Mouse (Mus musculus): ENCODE measurements around the gene Reep6. TPM values are rescaled to one million over a fixed set of nuclear protein-coding genes. Genes with fewer than 3 reads are reported as not detected.

The Reep6 gene
- 9.0 and 10.3 TPM in 2 replicates for polyA plus RNA-seq (2012; rRNA removed)

DNA sequence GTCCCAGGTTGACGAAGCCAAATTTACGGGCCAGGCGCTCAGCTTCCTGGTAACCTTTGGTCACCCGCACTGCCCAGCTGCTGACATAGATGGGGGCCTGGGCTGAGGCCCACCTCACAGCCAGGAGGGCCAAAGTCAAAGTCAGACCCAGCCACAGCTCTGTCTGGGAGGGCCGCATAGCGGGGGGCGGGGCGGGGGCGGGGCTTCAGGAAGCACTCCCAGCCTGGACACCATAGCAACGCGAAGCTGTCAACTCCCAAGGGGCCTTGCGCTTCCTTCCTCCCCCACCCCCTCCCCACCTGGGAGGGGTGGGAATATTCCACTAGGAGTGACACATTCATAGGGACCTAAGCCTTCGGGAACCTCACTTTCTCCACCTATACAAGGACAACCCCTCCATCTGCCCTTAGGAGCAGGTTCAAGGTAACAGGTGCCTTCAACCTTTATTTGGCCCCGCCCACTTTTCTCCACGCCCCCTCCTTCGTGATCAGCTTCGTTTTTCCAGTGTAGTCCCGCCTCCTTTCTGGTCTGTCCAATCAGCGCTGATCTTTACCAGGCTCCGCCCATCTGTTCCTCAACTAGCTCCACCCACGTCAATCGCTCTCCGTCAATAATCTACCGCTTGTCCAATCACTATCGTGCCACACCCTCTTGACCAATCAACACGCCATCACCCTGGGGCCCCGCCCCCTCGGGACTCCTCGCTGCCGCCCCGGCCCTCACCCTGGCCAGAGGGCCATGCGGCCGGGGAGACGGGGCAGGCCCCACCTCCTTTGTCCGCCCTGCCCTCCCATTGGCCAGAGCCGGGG lies at the start of gene Reep6, which contains the start of gene Pcsk4:
Gene Reep6 (plus strand): TSS at position 681 of the 809 bp plus-strand sequence.
Gene Pcsk4 (minus strand): TSS at position 226 of the 809 bp plus-strand sequence.
- TF ChIP-seq CTCF (IDR thresholded peaks at IDR 0.05; ENCODE audit: borderline replicate concordance, insufficient read depth, low read depth, low read length) = no peak
- TF ChIP-seq POLR2A (IDR thresholded peaks at IDR 0.05; ENCODE audit: borderline replicate concordance, insufficient read depth, low read length) = no peak
- Histone ChIP-seq H3K27me3 (ENCODE audit: control insufficient read depth, insufficient read depth, low read length) (no peaks in the 10 kb centered on the region), H3K27ac (ENCODE audit: insufficient read depth, low read length) (no peak within 1 kb of the TSS), H3K4me1 (ENCODE audit: control insufficient read depth, insufficient read depth, low read length) (peaks cover 29% of the 10 kb centered on the region), H3K4me3 (replicated peaks; ENCODE audit: insufficient read depth, low read depth, low read length) (peak within 1 kb of the TSS; percentile 64)
- WGBS = 5% methylated on average over 36 of the region's 36 CpGs
- peak; percentile 91 to 96 for DNase-seq

- H3K4me3 ChIP-seq (replicated peaks; ENCODE audit: insufficient read depth, low read depth, low read length) = no peak overlapping the region
- no peaks in the 10 kb centered on the region for H3K27me3 ChIP-seq (ENCODE audit: control insufficient read depth, insufficient read depth, low read length)
- WGBS = 50% methylated on average over 7 of the region's 7 CpGs
- peaks cover 35% of the 10 kb centered on the region for H3K4me1 ChIP-seq (ENCODE audit: control insufficient read depth, insufficient read depth, low read length)
- peak overlapping the region; percentile 46; the same call in 1 of the 2 replicates for H3K27ac ChIP-seq (ENCODE audit: insufficient read depth, low read length)
- no peak for TF ChIP-seq CTCF (IDR thresholded peaks at IDR 0.05; ENCODE audit: borderline replicate concordance, insufficient read depth, low read depth, low read length)
- no peak for TF ChIP-seq POLR2A (IDR thresholded peaks at IDR 0.05; ENCODE audit: borderline replicate concordance, insufficient read depth, low read length)
- no peak for DNase-seq
These were observed 48.4 kb upstream of the Reep6 start for GRCm38 (mm10) chr10:80281304-80281703.

DNA sequence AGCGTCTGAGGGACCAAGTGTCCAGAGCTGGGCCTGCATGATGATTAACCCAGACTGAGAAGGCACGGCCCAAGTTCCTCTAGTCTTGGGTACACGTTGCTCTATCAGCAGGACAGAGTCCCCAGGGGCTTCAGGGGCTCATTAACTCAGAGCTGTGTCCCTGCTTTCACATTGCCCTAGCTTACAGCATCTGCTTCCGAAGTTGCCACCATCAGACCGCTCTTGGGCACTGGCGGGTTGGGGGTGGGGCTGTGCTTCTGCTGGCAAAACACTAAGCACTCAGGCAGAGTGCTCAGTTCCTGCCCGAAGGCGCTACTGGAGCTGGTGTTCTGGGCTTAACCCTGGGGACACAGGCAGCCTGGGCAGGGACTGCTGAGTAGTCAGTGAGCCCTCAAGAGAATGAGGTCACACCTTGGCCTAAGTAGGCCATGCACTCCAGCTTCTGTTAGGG lies 47.8 kb upstream of the Reep6 start:
- H3K27me3 ChIP-seq (ENCODE audit: control insufficient read depth, insufficient read depth, low read length) = no peaks in the 10 kb centered on the region
- TF ChIP-seq CTCF (IDR thresholded peaks at IDR 0.05; ENCODE audit: borderline replicate concordance, insufficient read depth, low read depth, low read length) (no peak), POLR2A (IDR thresholded peaks at IDR 0.05; ENCODE audit: borderline replicate concordance, insufficient read depth, low read length) (no peak)
- 24% methylated on average over 8 of the region's 8 CpGs for WGBS
- peak; percentile 54 to 61 for DNase-seq
- no peak overlapping the region for H3K4me3 ChIP-seq (replicated peaks; ENCODE audit: insufficient read depth, low read depth, low read length)
- peak overlapping the region; percentile 46 for H3K27ac ChIP-seq (ENCODE audit: insufficient read depth, low read length)
- H3K4me1 ChIP-seq (ENCODE audit: control insufficient read depth, insufficient read depth, low read length) = peaks cover 35% of the 10 kb centered on the region

GRCm38 (mm10) chr10:80282481-80283441 lies 47.0 kb upstream of the Reep6 start:
- DNase-seq = no peak
- no peak overlapping the region for H3K4me3 ChIP-seq (replicated peaks; ENCODE audit: insufficient read depth, low read depth, low read length)
- no peaks in the 10 kb centered on the region for H3K27me3 ChIP-seq (ENCODE audit: control insufficient read depth, insufficient read depth, low read length)
- peak overlapping the region; percentile 78 for H3K27ac ChIP-seq (ENCODE audit: insufficient read depth, low read length)
- TF ChIP-seq POLR2A (IDR thresholded peaks at IDR 0.05; ENCODE audit: borderline replicate concordance, insufficient read depth, low read length) (no peak), CTCF (IDR thresholded peaks at IDR 0.05; ENCODE audit: borderline replicate concordance, insufficient read depth, low read depth, low read length) (no peak)
- H3K4me1 ChIP-seq (ENCODE audit: control insufficient read depth, insufficient read depth, low read length) = peaks cover 35% of the 10 kb centered on the region
- 67% methylated on average over 20 of the region's 20 CpGs for WGBS

DNA sequence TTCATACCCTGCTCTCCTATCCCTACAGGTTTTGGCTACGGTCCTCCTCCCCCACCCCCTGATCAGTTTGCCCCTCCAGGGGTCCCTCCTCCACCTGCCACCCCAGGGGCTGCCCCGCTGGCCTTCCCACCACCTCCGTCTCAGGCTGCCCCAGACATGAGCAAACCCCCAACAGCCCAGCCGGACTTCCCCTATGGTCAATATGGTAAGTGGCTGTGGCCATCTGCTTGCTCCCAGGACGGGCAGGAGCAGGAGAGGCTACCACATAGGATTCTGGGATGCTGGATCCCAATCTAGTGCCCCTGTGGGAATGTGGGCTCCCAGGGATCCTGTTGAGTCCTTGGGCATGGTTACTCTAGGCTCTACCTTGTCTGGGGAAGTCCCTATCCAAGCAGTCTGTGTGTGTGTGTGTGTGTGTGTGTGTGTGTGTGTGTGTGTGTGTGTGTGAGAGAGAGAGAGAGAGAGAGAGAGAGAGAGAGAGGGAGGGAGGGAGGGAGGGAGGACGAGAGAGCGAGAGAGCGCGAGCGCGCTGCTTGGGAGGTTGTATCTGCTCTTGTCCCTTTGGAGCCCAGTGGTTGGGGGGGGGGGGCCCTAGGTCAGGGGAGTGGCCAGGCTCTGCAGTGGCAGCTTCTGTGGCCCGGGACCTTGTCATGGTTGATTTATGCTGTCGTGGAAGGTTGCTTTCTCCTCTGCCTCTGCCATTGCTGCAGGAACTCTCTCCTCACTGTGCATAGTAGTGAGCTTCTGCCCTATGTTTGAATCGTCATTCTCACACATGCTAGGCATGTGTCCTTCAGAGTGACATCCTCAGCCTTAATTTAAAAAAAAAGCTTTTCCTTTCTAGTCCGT lies 44.3 kb upstream of the Reep6 start:
- 57% methylated on average over 15 of the region's 15 CpGs for WGBS
- H3K4me3 ChIP-seq (replicated peaks; ENCODE audit: insufficient read depth, low read depth, low read length) = no peak overlapping the region
- TF ChIP-seq POLR2A (IDR thresholded peaks at IDR 0.05; ENCODE audit: borderline replicate concordance, insufficient read depth, low read length) (no peak), CTCF (IDR thresholded peaks at IDR 0.05; ENCODE audit: borderline replicate concordance, insufficient read depth, low read depth, low read length) (no peak)
- DNase-seq = no peak
- H3K27me3 ChIP-seq (ENCODE audit: control insufficient read depth, insufficient read depth, low read length) = no peaks in the 10 kb centered on the region
- peaks cover 35% of the 10 kb centered on the region for H3K4me1 ChIP-seq (ENCODE audit: control insufficient read depth, insufficient read depth, low read length)
- H3K27ac ChIP-seq (ENCODE audit: insufficient read depth, low read length) = no peak overlapping the region

GRCm38 (mm10) chr10:80288097-80288496 lies 41.7 kb upstream of the Reep6 start:
- TF ChIP-seq CTCF (IDR thresholded peaks at IDR 0.05; ENCODE audit: borderline replicate concordance, insufficient read depth, low read depth, low read length) (no peak), POLR2A (IDR thresholded peaks at IDR 0.05; ENCODE audit: borderline replicate concordance, insufficient read depth, low read length) (no peak)
- H3K27me3 ChIP-seq (ENCODE audit: control insufficient read depth, insufficient read depth, low read length) = no peaks in the 10 kb centered on the region
- H3K4me1 ChIP-seq (ENCODE audit: control insufficient read depth, insufficient read depth, low read length) = peaks cover 13% of the 10 kb centered on the region
- no peak overlapping the region for H3K27ac ChIP-seq (ENCODE audit: insufficient read depth, low read length)
- H3K4me3 ChIP-seq (replicated peaks; ENCODE audit: insufficient read depth, low read depth, low read length) = no peak overlapping the region
- DNase-seq = no peak
- WGBS = 89% methylated on average over 12 of the region's 12 CpGs

DNA sequence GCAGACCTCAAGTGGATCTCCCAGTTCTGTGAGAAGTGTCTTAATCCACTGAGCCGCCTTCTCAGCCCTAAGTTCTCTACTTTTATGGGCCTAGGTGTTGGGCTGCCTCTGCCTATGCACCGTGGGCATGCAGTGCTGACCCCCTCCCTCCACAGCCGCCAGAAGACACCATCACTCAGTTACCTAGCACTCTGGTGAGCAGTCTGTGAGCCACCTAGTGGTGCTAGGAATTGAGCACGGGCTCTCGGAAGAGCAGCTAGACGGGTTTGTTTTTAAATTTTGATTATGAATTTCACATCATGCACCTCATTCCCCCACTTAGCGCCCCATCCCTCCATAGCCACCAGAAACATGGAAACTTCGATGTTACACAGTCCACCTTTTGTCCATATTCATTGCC lies 41.1 kb upstream of the Reep6 start:
- no peak for TF ChIP-seq CTCF (IDR thresholded peaks at IDR 0.05; ENCODE audit: borderline replicate concordance, insufficient read depth, low read depth, low read length)
- TF ChIP-seq POLR2A (IDR thresholded peaks at IDR 0.05; ENCODE audit: borderline replicate concordance, insufficient read depth, low read length) = no peak

More for the DNA sequence above, 41.1 kb upstream of the Reep6 start:
- Histone ChIP-seq H3K27me3 (ENCODE audit: control insufficient read depth, insufficient read depth, low read length) (no peaks in the 10 kb centered on the region), H3K27ac (ENCODE audit: insufficient read depth, low read length) (no peak overlapping the region), H3K4me1 (ENCODE audit: control insufficient read depth, insufficient read depth, low read length) (peaks cover 7% of the 10 kb centered on the region), H3K4me3 (replicated peaks; ENCODE audit: insufficient read depth, low read depth, low read length) (no peak overlapping the region)
- 62% methylated on average over 8 of the region's 8 CpGs for WGBS
- no peak for DNase-seq

All from cerebellum, adult 2 months (tissue).